8 mouse cellular contexts compared by ENCODE assay signal in genomic region chr19:3623824-3624223, GRCm38 (mm10). TPM values are rescaled to one million over a fixed set of nuclear protein-coding genes. Genes with fewer than 3 reads are reported as not detected.
A peak's percentile ranks its signal among the peaks of the same experiment; 100 is the strongest.
DNase-seq lines count a peak whose midpoint lies in the region; ATAC-seq and TF ChIP-seq lines count a peak whose summit lies in the region.
"Had no signal": no experiment of that assay in that cellular context is flagged by ENCODE, and none has a peak within 500 bp of the region (broad histone marks: within the 10 kb centered on the region; RNA-seq: fewer than 3 reads in every experiment).

No protein-coding gene starts in this region.

- no peak overlapping the region for H3K4me3 ChIP-seq in cortical plate, adult 2 months (ENCODE audit: insufficient read depth, low read length)
- H3K4me3 ChIP-seq in liver, adult 2 months (ENCODE audit: insufficient read depth, low read depth, low read length), result no peak overlapping the region
- H3K4me3 ChIP-seq: heart, embryonic 13.5 days had no signal

- no peaks in the 10 kb centered on the region for H3K27me3 ChIP-seq in Patski
- no peaks in the 10 kb centered on the region for H3K27me3 ChIP-seq in liver, adult 2 months (ENCODE audit: control insufficient read depth, insufficient read depth, low read length)
- H3K27me3 ChIP-seq: heart, embryonic 13.5 days had no signal

- in situ Hi-C loops in Patski (cut with MboI; ENCODE audit: low pct_unique_long_range_greater_than_20kb), result loop anchor here (5.0 kb wide), 1 partner anchor 83 kb away; the partner anchor contains the start of gene 1810055G02Rik

- CTCF ChIA-PET in Patski (lab: Charles Lee), result interaction anchor here (0.7 to 4.6 kb wide), 20 partner anchors 9 to 150 kb away, joined by 3 to 28 read pairs (median 4); no protein-coding TSS in a partner anchor

- POLR2A ChIA-PET in Patski (lab: Charles Lee), result interaction anchor here (1.0 to 1.3 kb wide), 2 partner anchors 11 to 61 kb away, joined by 4 to 11 read pairs; no protein-coding TSS in a partner anchor

- ATAC-seq in Patski, result no peak
- peak; percentile 69 to 70; a peak in 3 of 4 replicates for ATAC-seq in hematopoietic stem cell, adult 5-6 weeks (replicated peaks in 1 of 2; ENCODE audit: insufficient read depth in 1 of 2, low FRiP score in 2 of 2, low TSS enrichment in 1 of 2, low read depth in 1 of 2, poor library complexity in 2 of 2, severe bottlenecking in 2 of 2)

- intact Hi-C loops in left cerebral cortex, postnatal 4 days (cut with DNase I), result loop anchor here (5.0 kb wide), 1 partner anchor 58 kb away; no protein-coding TSS in a partner anchor

- peak; percentile 87 for TF ChIP-seq CTCF in Patski (IDR thresholded peaks at IDR 0.05)
- TF ChIP-seq CTCF in cortical plate, adult 2 months (IDR thresholded peaks at IDR 0.05; ENCODE audit: extremely low read depth, insufficient read depth, low read length), result peak; percentile 55
- peak; percentile 86 for TF ChIP-seq CTCF in liver, adult 2 months (IDR thresholded peaks at IDR 0.05; ENCODE audit: low read depth, low read length)

- H3K79me2 ChIP-seq in liver, adult 2 months (ENCODE audit: control insufficient read depth, insufficient read depth, low read length), result peaks cover 3% of the 10 kb centered on the region; the same call in 1 of the 2 replicates

- peaks cover 34% of the 10 kb centered on the region for H3K36me3 ChIP-seq in liver, adult 2 months (ENCODE audit: control insufficient read depth, insufficient read depth, low read length)

- no peak overlapping the region for H3K27ac ChIP-seq in cortical plate, adult 2 months (ENCODE audit: insufficient read depth, low read length)
- no peak overlapping the region for H3K27ac ChIP-seq in liver, adult 2 months (replicated peaks; ENCODE audit: insufficient read depth, low read depth, low read length)
- H3K27ac ChIP-seq: heart, embryonic 13.5 days had no signal

- no peak for TF ChIP-seq POLR2A in cortical plate, adult 2 months (IDR thresholded peaks at IDR 0.05; ENCODE audit: extremely low read depth, insufficient read depth, low read length)
- 0 out of 2 replicates have a peak, but pooled peaks have one; percentile 8 for TF ChIP-seq POLR2A in liver, adult 2 months (IDR thresholded peaks at IDR 0.05; ENCODE audit: extremely low read depth, insufficient read depth, low read length)

- 60% methylated on average over 5 of the region's 5 CpGs for WGBS in liver, adult 2 months

- peak; percentile 43 for DNase-seq in left cerebral cortex, postnatal 4 days
- DNase-seq in left cerebral cortex, adult 11 months (ENCODE audit: low spot score), result no peak
- no peak for DNase-seq in Patski (ENCODE audit: low read depth, low spot score)
- DNase-seq in liver, adult 2 months (ENCODE audit: extremely low read depth, low read depth, low spot score), result peak; percentile 34
- DNase-seq in retina, embryonic 14.5 days (ENCODE audit: low spot score), result peak; percentile 67

- H3K9ac ChIP-seq in liver, adult 2 months (ENCODE audit: low read depth, low read length), result no peak overlapping the region
- H3K9ac ChIP-seq: heart, embryonic 13.5 days had no signal

- H3K4me1 ChIP-seq in cortical plate, adult 2 months (ENCODE audit: control insufficient read depth, insufficient read depth, low read length), result no peaks in the 10 kb centered on the region
- no peaks in the 10 kb centered on the region for H3K4me1 ChIP-seq in liver, adult 2 months (ENCODE audit: control insufficient read depth, insufficient read depth, low read length)
- H3K4me1 ChIP-seq: heart, embryonic 13.5 days had no signal

RNA-seq across cellular contexts. Expression of gene Ppp6r3, which starts 48.3 kb away (rescaled TPM):
- 100 to 1,000 TPM; 100 to 113 TPM for total RNA-seq in left cerebral cortex, postnatal 4 days (2021)
- polyA plus RNA-seq in Patski (2021), result 103 TPM
- 72.4 and 73.4 TPM in 2 replicates for polyA plus RNA-seq in cortical plate, adult 2 months (2012; rRNA removed)
- total RNA-seq in hematopoietic stem cell, adult 5-6 weeks (2017), result 119 and 126 TPM in 2 replicates
- total RNA-seq in liver, adult 2 months (2014; rRNA removed), result 57.5 and 63.7 TPM in 2 replicates
- 24.7 and 27.7 TPM in 2 replicates for polyA plus RNA-seq in liver, adult 2 months (2012; rRNA removed)

Comparison
In these comparisons a context has a peak if more than half of its experiments do, and no peak if none do; other contexts are left out.
1. DNase-seq: peak in left cerebral cortex, postnatal 4 days (single experiment), liver, adult 2 months (single experiment) and retina, embryonic 14.5 days (single experiment); none in left cerebral cortex, adult 11 months (single experiment) and Patski (single experiment).
2. Peak in every context shown above with its lines, with median percentiles within 50 percentile points of each other: CTCF ChIP-seq.